Mouse (Mus musculus) MEL (cell line): ENCODE data around the gene Cox17. TPM values are rescaled to one million over a fixed set of nuclear protein-coding genes. Genes with fewer than 3 reads are reported as not detected.

Source experiments
- DNase-seq: peaks from one replicate; pipeline ENCODE4 v3.0.0; 2011; ENCODE audit warnings: low read depth, low spot score
- H3K27ac ChIP-seq: 2 replicates; pipeline ENCODE4 v1.5.1; 2012; ENCODE audit warnings: low read depth, mild to moderate bottlenecking, control low read depth, low read length, moderate library complexity; ENCODE audit not compliant: control insufficient read depth
- H3K27me3 ChIP-seq, 2 experiments: fragments of 150-350 bp in 1 of 2; sonication (generic) in 1 of 2; 2 replicates each; pipeline ENCODE4 v1.6.1; 2012; ENCODE audit warnings: low read length in 2 of 2, mild to moderate bottlenecking in 2 of 2, improper control_type of control experiment in 1 of 2, moderate library complexity in 1 of 2; ENCODE audit not compliant: insufficient read depth in 2 of 2, control insufficient read depth in 1 of 2
- H3K36me3 ChIP-seq, 2 experiments: 2 replicates each; pipeline ENCODE4 v1.6.1; 2012 to 2014; ENCODE audit warnings: low read length in 2 of 2, improper control_type of control experiment in 1 of 2, inconsistent platforms in 1 of 2, mild to moderate bottlenecking in 1 of 2; ENCODE audit not compliant: insufficient read depth in 2 of 2, control insufficient read depth in 1 of 2
- H3K4me1 ChIP-seq, 2 experiments: fragments of 150-350 bp in 1 of 2; sonication (generic) in 1 of 2; 2 replicates each; pipeline ENCODE4 v1.6.1; 2012; ENCODE audit warnings: low read length in 2 of 2, improper control_type of control experiment in 1 of 2, mild to moderate bottlenecking in 1 of 2; ENCODE audit not compliant: insufficient read depth in 2 of 2, control insufficient read depth in 1 of 2
- H3K4me3 ChIP-seq, 2 experiments: fragments of 150-350 bp in 1 of 2; sonication (generic) in 1 of 2; 2 replicates each; pipeline ENCODE4 v1.5.1; 2012; ENCODE audit warnings: low read depth in 2 of 2, low read length in 2 of 2, mild to moderate bottlenecking in 2 of 2, moderate library complexity in 2 of 2, control low read depth in 1 of 2, improper control_type of control experiment in 1 of 2; ENCODE audit not compliant: control insufficient read depth in 1 of 2, insufficient read depth in 1 of 2
- H3K79me2 ChIP-seq: 2 replicates; pipeline ENCODE4 v1.6.1; 2012; ENCODE audit warnings: mild to moderate bottlenecking, low read length, moderate library complexity; ENCODE audit not compliant: control insufficient read depth, poor library complexity, insufficient read depth
- H3K9ac ChIP-seq: 2 replicates; pipeline ENCODE4 v1.6.1; 2012; ENCODE audit warnings: low read depth, mild to moderate bottlenecking, control low read depth, low read length, moderate library complexity; ENCODE audit not compliant: control insufficient read depth, poor library complexity, severe bottlenecking
- H3K9me3 ChIP-seq: fragments of 150-350 bp; sonication (generic); replicated peaks from 2 replicates; pipeline ENCODE4 v1.6.1; 2012; ENCODE audit warnings: mild to moderate bottlenecking, low read length, improper control_type of control experiment, moderate library complexity; ENCODE audit not compliant: insufficient read depth
- CHD1 ChIP-seq: IDR thresholded peaks from 2 replicates; pipeline ENCODE4 v1.6.1; 2012; ENCODE audit warnings: low read depth, mild to moderate bottlenecking, inconsistent platforms, low read length, improper control_type of control experiment
- EP300 ChIP-seq, 2 experiments: IDR thresholded peaks; 2 replicates each; pipeline ENCODE4 v1.6.1; 2011; ENCODE audit warnings: improper control_type of control experiment in 2 of 2, low read length in 2 of 2, low read depth in 1 of 2, mild to moderate bottlenecking in 1 of 2
- ETS1 ChIP-seq: IDR thresholded peaks from 2 replicates; pipeline ENCODE4 v1.6.1; 2012; ENCODE audit warnings: low read depth, mild to moderate bottlenecking, inconsistent platforms, low read length, improper control_type of control experiment, moderate library complexity
- GATA1 ChIP-seq: IDR thresholded peaks from 2 replicates; pipeline ENCODE4 v1.6.1; 2011; ENCODE audit warnings: low read depth, low read length, improper control_type of control experiment
- KAT2A ChIP-seq: conservative IDR thresholded peaks from 2 replicates; pipeline ENCODE4 v1.6.1; 2012; ENCODE audit warnings: low read depth, low read length, improper control_type of control experiment, inconsistent platforms
- MAX ChIP-seq: IDR thresholded peaks from 2 replicates; pipeline ENCODE4 v1.6.1; 2011; ENCODE audit warnings: low read length, improper control_type of control experiment
- MXI1 ChIP-seq: IDR thresholded peaks from 2 replicates; pipeline ENCODE4 v1.6.1; 2011; ENCODE audit warnings: mild to moderate bottlenecking, low read depth, low read length, improper control_type of control experiment
- MYB ChIP-seq: IDR thresholded peaks from 2 replicates; pipeline ENCODE4 v1.6.1; 2011; ENCODE audit warnings: mild to moderate bottlenecking, low read depth, low read length, improper control_type of control experiment
- MYC ChIP-seq: IDR thresholded peaks from 2 replicates; pipeline ENCODE4 v1.6.1; 2011; ENCODE audit warnings: low read depth, mild to moderate bottlenecking, low read length, improper control_type of control experiment, moderate library complexity
- NELFE ChIP-seq: IDR thresholded peaks from 2 replicates; pipeline ENCODE4 v1.6.1; 2011; ENCODE audit warnings: low read depth, low read length, improper control_type of control experiment
- NRF1 ChIP-seq: IDR thresholded peaks from 2 replicates; pipeline ENCODE4 v1.6.1; 2014; ENCODE audit warnings: low read depth, mild to moderate bottlenecking, inconsistent platforms, low read length, improper control_type of control experiment, moderate library complexity; ENCODE audit not compliant: poor library complexity, insufficient read depth, severe bottlenecking
- POLR2AphosphoS2 ChIP-seq: IDR thresholded peaks from 2 replicates; pipeline ENCODE4 v1.6.1; 2011; ENCODE audit warnings: low read length, improper control_type of control experiment
- POLR2AphosphoS5 ChIP-seq: IDR thresholded peaks from 2 replicates; pipeline ENCODE4 v1.6.1; 2012; ENCODE audit warnings: low read depth, borderline replicate concordance, mild to moderate bottlenecking, inconsistent platforms, low read length, moderate library complexity, mixed read lengths
- RAD21 ChIP-seq: IDR thresholded peaks from 2 replicates; pipeline ENCODE4 v1.6.1; 2011; ENCODE audit warnings: mild to moderate bottlenecking, low read depth, low read length, improper control_type of control experiment
- RCOR1 ChIP-seq: IDR thresholded peaks from 2 replicates; pipeline ENCODE4 v1.6.1; 2012; ENCODE audit warnings: low read depth, mild to moderate bottlenecking, inconsistent platforms, low read length, improper control_type of control experiment
- SMC3 ChIP-seq: IDR thresholded peaks from 2 replicates; pipeline ENCODE4 v1.6.1; 2011; ENCODE audit warnings: low read depth, low read length, improper control_type of control experiment
- TAL1 ChIP-seq: IDR thresholded peaks from 2 replicates; pipeline ENCODE4 v1.6.1; 2012; ENCODE audit warnings: mild to moderate bottlenecking, inconsistent platforms, low read length, moderate library complexity, mixed read lengths
- TBP ChIP-seq: IDR thresholded peaks from 2 replicates; pipeline ENCODE4 v1.8.0; 2011; ENCODE audit warnings: low read depth, low read length, improper control_type of control experiment
- TCF12 ChIP-seq: IDR thresholded peaks from 2 replicates; pipeline ENCODE4 v1.6.1; 2014; ENCODE audit warnings: low read depth, mild to moderate bottlenecking, inconsistent platforms, low read length, improper control_type of control experiment, moderate library complexity
- USF1 ChIP-seq: IDR thresholded peaks from 2 replicates; pipeline ENCODE4 v1.6.1; 2014; ENCODE audit warnings: low read depth, mild to moderate bottlenecking, inconsistent platforms, low read length, improper control_type of control experiment, moderate library complexity
- USF2 ChIP-seq, 2 experiments: IDR thresholded peaks; 2 replicates each; pipeline ENCODE4 v1.6.1; 2011 to 2012; ENCODE audit warnings: improper control_type of control experiment in 2 of 2, low read length in 2 of 2, borderline replicate concordance in 1 of 2, inconsistent platforms in 1 of 2, low read depth in 1 of 2, mild to moderate bottlenecking in 1 of 2; ENCODE audit not compliant: insufficient read depth in 1 of 2
- ZC3H11A ChIP-seq: IDR thresholded peaks from 2 replicates; pipeline ENCODE4 v1.6.1; 2012; ENCODE audit warnings: low read depth, mild to moderate bottlenecking, inconsistent platforms, low read length, improper control_type of control experiment
- ZKSCAN1 ChIP-seq: IDR thresholded peaks from 2 replicates; pipeline ENCODE4 v1.6.1; 2012; ENCODE audit warnings: low read depth, mild to moderate bottlenecking, inconsistent platforms, low read length, improper control_type of control experiment, moderate library complexity
- ZMIZ1 ChIP-seq: IDR thresholded peaks from 2 replicates; pipeline ENCODE4 v1.6.1; 2012; ENCODE audit warnings: low read depth, mild to moderate bottlenecking, inconsistent platforms, low read length, improper control_type of control experiment, moderate library complexity
- ZNF384 ChIP-seq: IDR thresholded peaks from 2 replicates; pipeline ENCODE4 v1.6.1; 2012; ENCODE audit warnings: low read depth, mild to moderate bottlenecking, inconsistent platforms, low read length, improper control_type of control experiment
- polyA plus RNA-seq, 2 experiments: library from polyadenylated mRNA; stranded (reverse) in 1 of 2; unstranded in 1 of 2; fragments of >175 nt in 1 of 2; fragments of >200 nt in 1 of 2; gene quantifications; 2 replicates each; pipeline versions ENCODE4 v1.2.1 to v1.2.4; 2012; ENCODE audit warnings: low replicate concordance in 2 of 2, low read depth in 1 of 2; ENCODE audit not compliant: insufficient read length in 2 of 2, insufficient read depth in 1 of 2, missing spikeins in 1 of 2
- total RNA-seq: library from RNA; depleted of rRNA; stranded (reverse); fragments of 300-350 nt; gene quantifications from 2 replicates; pipeline ENCODE4 v1.2.3, GENCODE M21; 2012

Gene Cox17
- total and polyA plus RNA-seq, 3 experiments: 269 to 295 TPM; not detected in 1

DNA sequence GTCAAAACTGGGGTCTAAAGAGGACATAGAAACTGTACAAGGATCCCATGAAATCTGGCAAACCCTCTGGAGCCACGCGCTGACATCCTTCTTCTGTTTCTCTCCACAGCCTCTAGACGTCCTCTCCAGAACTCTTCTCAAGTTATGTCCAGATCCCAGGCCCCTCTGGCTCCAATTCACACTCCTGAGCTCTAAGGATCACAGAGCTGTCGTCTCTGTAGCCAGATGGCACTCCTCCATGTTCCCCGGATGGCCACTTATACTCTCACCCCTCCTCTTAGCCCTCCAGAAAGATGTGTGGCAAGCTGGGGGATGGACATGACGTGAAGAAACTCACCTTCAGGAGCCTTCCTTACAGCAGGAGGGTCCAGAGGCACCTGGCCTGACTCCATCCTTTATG lies 30.8 kb downstream of the Cox17 start:
- no peaks in the 10 kb centered on the region for H3K9me3 ChIP-seq
- no peak for DNase-seq
- H3K9ac ChIP-seq: no peak overlapping the region
- H3K4me1 ChIP-seq: peaks cover 14 to 38% of the 10 kb centered on the region in 2 experiments
- H3K36me3 ChIP-seq: peaks cover 3 to 31% of the 10 kb centered on the region in 2 experiments; a peak in 3 of 4 replicates
- H3K27me3 ChIP-seq: no peaks in the 10 kb centered on the region
- TF ChIP-seq ZMIZ1: no peak
- no peak for TF ChIP-seq MYB
- TF ChIP-seq GATA1: no peak
- no peak for TF ChIP-seq TBP
- TF ChIP-seq ETS1: no peak
- no peak for TF ChIP-seq SMC3
- TF ChIP-seq RCOR1: no peak
- no peak for TF ChIP-seq NELFE
- no peak for TF ChIP-seq ZNF384
- no peak for TF ChIP-seq MYC
- TF ChIP-seq POLR2AphosphoS2: no peak
- TF ChIP-seq CHD1: no peak
- TF ChIP-seq ZC3H11A: no peak
- TF ChIP-seq ZKSCAN1: no peak
- no peak for TF ChIP-seq RAD21
- no peak for TF ChIP-seq POLR2AphosphoS5
- no peak for TF ChIP-seq MXI1
- no peak overlapping the region for H3K4me3 ChIP-seq
- H3K27ac ChIP-seq: no peak overlapping the region
- H3K79me2 ChIP-seq: peaks cover 22% of the 10 kb centered on the region

DNA sequence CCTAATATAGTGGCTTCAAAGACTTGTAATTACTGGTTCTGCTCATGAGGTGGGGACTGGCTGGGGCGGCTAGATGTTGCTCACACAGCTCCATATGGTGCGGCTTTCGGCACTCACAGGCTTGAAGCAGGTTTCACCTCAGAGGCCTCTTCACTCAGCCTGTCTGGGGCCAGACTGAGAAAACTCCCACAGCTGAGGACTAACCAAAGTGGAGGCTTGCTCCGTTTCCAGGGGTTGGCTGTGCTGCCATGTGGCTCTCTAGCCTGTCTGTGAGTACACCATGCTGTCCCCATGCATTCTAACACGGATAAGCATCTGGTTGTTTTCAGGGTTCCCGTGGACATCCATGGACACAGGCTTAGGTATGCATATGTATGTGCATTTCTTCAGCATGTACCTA lies 31.8 kb downstream of the Cox17 start:
- TF ChIP-seq KAT2A (no peak), POLR2AphosphoS2 (no peak; the same call in 1 of the 2 replicates), ZC3H11A (no peak), ZNF384 (no peak), SMC3 (no peak), TAL1 (no peak), MYC (no peak), TBP (no peak), USF2 (IDR thresholded peaks at IDR 0.05; ENCODE audit: borderline replicate concordance in 1 of 2, insufficient read depth in 1 of 2, low read depth in 1 of 2, low read length in 2 of 2) (no peak), USF1 (no peak), NRF1 (no peak), EP300 (IDR thresholded peaks at IDR 0.05; ENCODE audit: low read depth in 1 of 2, low read length in 2 of 2) (no peak), MAX (no peak), TCF12 (no peak), RCOR1 (no peak), ETS1 (no peak), MYB (no peak)
- peak; percentile 32 for DNase-seq
- no peak overlapping the region for H3K9ac ChIP-seq
- no peaks in the 10 kb centered on the region for H3K9me3 ChIP-seq
- H3K27me3 ChIP-seq: no peaks in the 10 kb centered on the region
- H3K4me1 ChIP-seq: peaks cover 17 to 29% of the 10 kb centered on the region in 2 experiments
- peak overlapping the region; percentile 21 for H3K27ac ChIP-seq
- peaks cover 17% of the 10 kb centered on the region for H3K79me2 ChIP-seq
- peaks cover 3 to 31% of the 10 kb centered on the region in 2 experiments; a peak in 3 of 4 replicates for H3K36me3 ChIP-seq
- no peak overlapping the region for H3K4me3 ChIP-seq
